ENCODE assay signal across 11 mouse cellular contexts in genomic region chr2:164950501-164950900, GRCm38 (mm10). TPM values are rescaled to one million over a fixed set of nuclear protein-coding genes. Genes with fewer than 3 reads are reported as not detected.
A peak's percentile ranks its signal among the peaks of the same experiment; 100 is the strongest.
DNase-seq lines count a peak whose midpoint lies in the region; ATAC-seq and TF ChIP-seq lines count a peak whose summit lies in the region.
"Had no signal": no experiment of that assay in that cellular context is flagged by ENCODE, and none has a peak within 500 bp of the region (broad histone marks: within the 10 kb centered on the region; RNA-seq: fewer than 3 reads in every experiment).

No protein-coding gene starts in this region.

- no peaks in the 10 kb centered on the region for H3K36me3 ChIP-seq in forebrain, postnatal 0 days (ENCODE audit: insufficient read depth)
- no peaks in the 10 kb centered on the region for H3K36me3 ChIP-seq in forebrain, embryonic 11.5 days (ENCODE audit: control insufficient read depth, insufficient read depth, low read length)
- H3K36me3 ChIP-seq in liver, embryonic 14.5 days (replicated peaks; ENCODE audit: control insufficient read depth, insufficient read depth, low read depth), result no peaks in the 10 kb centered on the region
- H3K36me3 ChIP-seq in liver, embryonic 11.5 days (ENCODE audit: control insufficient read depth, insufficient read depth, low read length), result no peaks in the 10 kb centered on the region
- no peaks in the 10 kb centered on the region for H3K36me3 ChIP-seq in ES-E14 (ENCODE audit: control insufficient read depth, insufficient read depth, low read length, poor library complexity, severe bottlenecking)
- H3K36me3 ChIP-seq in liver, embryonic 16.5 days (ENCODE audit: control insufficient read depth, insufficient read depth), result no peaks in the 10 kb centered on the region
- H3K36me3 ChIP-seq: limb, embryonic 13.5 days; neural tube, embryonic 13.5 days had no signal

- no peak overlapping the region for H3K4me3 ChIP-seq in forebrain, postnatal 0 days (ENCODE audit: low read depth, low read length)
- no peak overlapping the region for H3K4me3 ChIP-seq in forebrain, embryonic 11.5 days (ENCODE audit: low read depth, low read length)
- H3K4me3 ChIP-seq in liver, embryonic 14.5 days (ENCODE audit: insufficient read depth in 1 of 2, low read depth in 2 of 2, low read length in 2 of 2), result no peak overlapping the region
- no peak overlapping the region for H3K4me3 ChIP-seq in liver, embryonic 11.5 days (ENCODE audit: low read depth, low read length)
- peak overlapping the region; percentile 59 to 64 for H3K4me3 ChIP-seq in ES-E14 (ENCODE audit: insufficient read depth in 1 of 2, low read depth in 1 of 2, low read length in 2 of 2, poor library complexity in 1 of 2, severe bottlenecking in 1 of 2)
- H3K4me3 ChIP-seq in liver, embryonic 16.5 days (ENCODE audit: low read depth, low read length), result peak overlapping the region; percentile 1; the same call in 1 of the 2 replicates
- H3K4me3 ChIP-seq: neural tube, embryonic 13.5 days had no signal

- ATAC-seq in forebrain, postnatal 0 days, result no peak
- no peak for ATAC-seq in forebrain, embryonic 11.5 days (replicated peaks; ENCODE audit: low FRiP score)
- ATAC-seq in liver, embryonic 14.5 days (ENCODE audit: insufficient read depth), result no peak
- ATAC-seq in liver, embryonic 11.5 days (replicated peaks; ENCODE audit: low FRiP score), result no peak
- ATAC-seq in liver, embryonic 16.5 days (ENCODE audit: low read depth), result no peak

- H3K4me2 ChIP-seq in forebrain, postnatal 0 days (ENCODE audit: low read depth), result no peak overlapping the region
- no peak overlapping the region for H3K4me2 ChIP-seq in forebrain, embryonic 11.5 days (ENCODE audit: low read depth, low read length, severe bottlenecking)
- H3K4me2 ChIP-seq in liver, embryonic 14.5 days (ENCODE audit: low read depth), result no peak overlapping the region
- H3K4me2 ChIP-seq in liver, embryonic 11.5 days, result no peak overlapping the region
- no peak overlapping the region for H3K4me2 ChIP-seq in liver, embryonic 16.5 days (ENCODE audit: low read depth, low read length)
- H3K4me2 ChIP-seq: neural tube, embryonic 13.5 days had no signal

- WGBS in forebrain, postnatal 0 days, result 29% methylated on average over 13 of the region's 13 CpGs
- 28% methylated on average over 13 of the region's 13 CpGs for WGBS in forebrain, embryonic 11.5 days
- WGBS in liver, embryonic 14.5 days (ENCODE audit: insufficient replicate concordance), result 17% methylated on average over 13 of the region's 13 CpGs
- 23% methylated on average over 13 of the region's 13 CpGs for WGBS in liver, embryonic 11.5 days
- 22% methylated on average over 13 of the region's 13 CpGs for WGBS in liver, embryonic 16.5 days (ENCODE audit: insufficient replicate concordance)

- in situ Hi-C loops in ES-E14 (cut with MboI; ENCODE audit: low sequenced_read_pairs in 2 of 2, unreplicated experiment in 2 of 2), result no loop called here

- H3K9ac ChIP-seq in forebrain, postnatal 0 days, result no peak overlapping the region
- H3K9ac ChIP-seq in forebrain, embryonic 11.5 days (ENCODE audit: low read length), result no peak overlapping the region
- no peak overlapping the region for H3K9ac ChIP-seq in liver, embryonic 14.5 days (replicated peaks)
- no peak overlapping the region for H3K9ac ChIP-seq in liver, embryonic 11.5 days (ENCODE audit: low read depth, low read length)
- peak overlapping the region; percentile 50; the same call in 1 of the 2 replicates for H3K9ac ChIP-seq in ES-E14 (ENCODE audit: insufficient read depth, low read depth, low read length, poor library complexity, severe bottlenecking)
- no peak overlapping the region for H3K9ac ChIP-seq in liver, embryonic 16.5 days (ENCODE audit: low read depth, low read length)
- H3K9ac ChIP-seq: limb, embryonic 13.5 days; neural tube, embryonic 13.5 days had no signal

- TF ChIP-seq CTCF in forebrain, postnatal 0 days (IDR thresholded peaks at IDR 0.05; ENCODE audit: low read depth), result peak; percentile 59
- peak; percentile 73 for TF ChIP-seq CTCF in liver, embryonic 14.5 days (IDR thresholded peaks at IDR 0.05; ENCODE audit: low read depth)

- H3K27ac ChIP-seq in forebrain, postnatal 0 days (ENCODE audit: low read depth, low read length), result no peak overlapping the region
- H3K27ac ChIP-seq in forebrain, embryonic 11.5 days (ENCODE audit: low read depth, low read length), result no peak overlapping the region
- H3K27ac ChIP-seq in liver, embryonic 14.5 days, result no peak overlapping the region
- no peak overlapping the region for H3K27ac ChIP-seq in liver, embryonic 11.5 days (ENCODE audit: low read depth, low read length)
- H3K27ac ChIP-seq in ES-E14 (ENCODE audit: insufficient read depth, low read depth, low read length, poor library complexity, severe bottlenecking), result no peak overlapping the region
- H3K27ac ChIP-seq in liver, embryonic 16.5 days (ENCODE audit: low read length), result no peak overlapping the region
- H3K27ac ChIP-seq: limb, embryonic 13.5 days; neural tube, embryonic 13.5 days had no signal

- peaks cover 3% of the 10 kb centered on the region; the same call in 1 of the 2 replicates for H3K4me1 ChIP-seq in forebrain, postnatal 0 days (ENCODE audit: insufficient read depth)
- peaks cover 6% of the 10 kb centered on the region for H3K4me1 ChIP-seq in forebrain, embryonic 11.5 days (replicated peaks; ENCODE audit: control insufficient read depth, insufficient read depth, low read length)
- H3K4me1 ChIP-seq in liver, embryonic 14.5 days (replicated peaks; ENCODE audit: control insufficient read depth in 2 of 2, insufficient read depth in 2 of 2, low read length in 1 of 2), result no peaks in the 10 kb centered on the region
- 0 out of 2 replicates have a peak, but pooled peaks cover 2% of the 10 kb centered on the region for H3K4me1 ChIP-seq in liver, embryonic 11.5 days (replicated peaks; ENCODE audit: control insufficient read depth, insufficient read depth, low read length)
- H3K4me1 ChIP-seq in ES-E14 (ENCODE audit: control insufficient read depth in 2 of 2, insufficient read depth in 2 of 2, low read length in 2 of 2, poor library complexity in 1 of 2), result peaks cover 2 to 30% of the 10 kb centered on the region in 2 experiments; a peak in 2 of 4 replicates
- H3K4me1 ChIP-seq in liver, embryonic 16.5 days (ENCODE audit: control insufficient read depth, low read depth, low read length), result no peaks in the 10 kb centered on the region; the same call in 1 of the 2 replicates

- DNase-seq in forebrain, postnatal 0 days, result no peak
- no peak for DNase-seq in forebrain, embryonic 11.5 days (ENCODE audit: low spot score)
- DNase-seq in liver, embryonic 14.5 days (ENCODE audit: low read depth in 3 of 3, low spot score in 3 of 3), result no peak
- DNase-seq in liver, embryonic 11.5 days (ENCODE audit: low spot score), result no peak
- DNase-seq in ES-E14 (ENCODE audit: low read depth, low spot score), result no peak
- no peak for DNase-seq in gastrocnemius, postnatal 4 days (ENCODE audit: low spot score in 2 of 2)
- no peak for DNase-seq in thymus, postnatal 14 days
- DNase-seq: kidney, adult 8-10 months had no signal

- H3K27me3 ChIP-seq in forebrain, postnatal 0 days (ENCODE audit: insufficient read depth, low read length), result peaks cover 36% of the 10 kb centered on the region
- peaks cover 58% of the 10 kb centered on the region for H3K27me3 ChIP-seq in forebrain, embryonic 11.5 days (ENCODE audit: control insufficient read depth, insufficient read depth, low read length)
- peaks cover 44% of the 10 kb centered on the region for H3K27me3 ChIP-seq in liver, embryonic 14.5 days (ENCODE audit: control insufficient read depth, insufficient read depth, low read length)
- H3K27me3 ChIP-seq in liver, embryonic 11.5 days (replicated peaks; ENCODE audit: control insufficient read depth, insufficient read depth, low read length), result peaks cover 84% of the 10 kb centered on the region
- peaks cover 49% of the 10 kb centered on the region for H3K27me3 ChIP-seq in liver, embryonic 16.5 days (ENCODE audit: control insufficient read depth, insufficient read depth, low read depth, low read length)

- H3K9me3 ChIP-seq in forebrain, postnatal 0 days (ENCODE audit: low read length), result no peaks in the 10 kb centered on the region
- H3K9me3 ChIP-seq in forebrain, embryonic 11.5 days (ENCODE audit: control insufficient read depth, low read length), result no peaks in the 10 kb centered on the region
- no peaks in the 10 kb centered on the region for H3K9me3 ChIP-seq in liver, embryonic 14.5 days (ENCODE audit: control insufficient read depth, low read length)
- H3K9me3 ChIP-seq in liver, embryonic 11.5 days (ENCODE audit: control insufficient read depth, low read length), result no peaks in the 10 kb centered on the region
- H3K9me3 ChIP-seq in ES-E14 (ENCODE audit: control insufficient read depth, insufficient read depth, low read depth, low read length), result no peaks in the 10 kb centered on the region
- no peaks in the 10 kb centered on the region for H3K9me3 ChIP-seq in liver, embryonic 16.5 days (replicated peaks; ENCODE audit: control insufficient read depth, low read length)
- H3K9me3 ChIP-seq: neural tube, embryonic 13.5 days had no signal

- TF ChIP-seq EP300 in liver, embryonic 14.5 days (IDR thresholded peaks at IDR 0.05; ENCODE audit: low read depth), result no peak

RNA-seq across cellular contexts. Expression of gene Mmp9, which starts 9.9 kb away (rescaled TPM):
- total RNA-seq in forebrain, postnatal 0 days (2014; rRNA removed), result 5.3 and 14.2 TPM in 2 replicates
- 5.3 and 8.3 TPM in 2 replicates for polyA plus RNA-seq in forebrain, postnatal 0 days (2015; fragmentation: Nextera tagmentation; extraction: Ambion mirVana)
- polyA plus RNA-seq in forebrain, embryonic 11.5 days (2014; fragmentation: Nextera tagmentation; extraction: Ambion mirVana), result 0.71 and 1.0 TPM in 2 replicates
- 0.97 and 1.00 TPM in 2 replicates for polyA plus RNA-seq in liver, embryonic 14.5 days (2012; rRNA removed)
- polyA plus RNA-seq in liver, embryonic 14.5 days (2014; fragmentation: Nextera tagmentation; extraction: Ambion mirVana), result 0.76 and 1.2 TPM in 2 replicates
- polyA plus RNA-seq in liver, embryonic 11.5 days (2014; fragmentation: Nextera tagmentation; extraction: Ambion mirVana), result 0.66 and 1.9 TPM in 2 replicates
- total RNA-seq in ES-E14 (2012; rRNA removed), result 5.8 and 7.0 TPM in 2 replicates
- polyA plus RNA-seq in liver, embryonic 16.5 days (2015; fragmentation: Nextera tagmentation; extraction: Ambion mirVana), result 8.9 and 13.0 TPM in 2 replicates
- total RNA-seq in gastrocnemius, postnatal 4 days (2021), result 1 to 10 TPM in 1 of 2 experiments, under 1 TPM in 1; 0.93 to 1.1 TPM

RNA-seq across cellular contexts. Expression of gene Slc12a5, which starts 10.1 kb away (rescaled TPM):
- 83.2 and 139 TPM in 2 replicates for total RNA-seq in forebrain, postnatal 0 days (2014; rRNA removed)
- polyA plus RNA-seq in forebrain, postnatal 0 days (2015; fragmentation: Nextera tagmentation; extraction: Ambion mirVana), result 24.5 and 41.6 TPM in 2 replicates
- 1.6 and 2.6 TPM in 2 replicates for polyA plus RNA-seq in forebrain, embryonic 11.5 days (2014; fragmentation: Nextera tagmentation; extraction: Ambion mirVana)
- polyA plus RNA-seq in liver, embryonic 14.5 days (2012; rRNA removed), result 0.42 and 0.60 TPM in 2 replicates
- polyA plus RNA-seq in liver, embryonic 14.5 days (2014; fragmentation: Nextera tagmentation; extraction: Ambion mirVana), result 0.10 and 0.24 TPM in 2 replicates
- polyA plus RNA-seq in liver, embryonic 11.5 days (2014; fragmentation: Nextera tagmentation; extraction: Ambion mirVana), result 0.55 and 0.70 TPM in 2 replicates
- 1.7 and 2.0 TPM in 2 replicates for total RNA-seq in ES-E14 (2012; rRNA removed)
- 0.13 TPM in 2 replicates for polyA plus RNA-seq in liver, embryonic 16.5 days (2015; fragmentation: Nextera tagmentation; extraction: Ambion mirVana)
- total RNA-seq in gastrocnemius, postnatal 4 days (2021), result under 1 TPM; 0.54 to 0.93 TPM

RNA-seq across cellular contexts. Expression of gene Zfp335, which starts 38.9 kb away (rescaled TPM):
- 20.9 and 26.0 TPM in 2 replicates for total RNA-seq in forebrain, postnatal 0 days (2014; rRNA removed)
- polyA plus RNA-seq in forebrain, postnatal 0 days (2015; fragmentation: Nextera tagmentation; extraction: Ambion mirVana), result 10.0 and 11.2 TPM in 2 replicates
- polyA plus RNA-seq in forebrain, embryonic 11.5 days (2014; fragmentation: Nextera tagmentation; extraction: Ambion mirVana), result 18.0 TPM in 2 replicates
- 8.8 and 10.1 TPM in 2 replicates for polyA plus RNA-seq in liver, embryonic 14.5 days (2012; rRNA removed)
- 4.0 and 5.2 TPM in 2 replicates for polyA plus RNA-seq in liver, embryonic 14.5 days (2014; fragmentation: Nextera tagmentation; extraction: Ambion mirVana)
- 15.0 TPM in 2 replicates for polyA plus RNA-seq in liver, embryonic 11.5 days (2014; fragmentation: Nextera tagmentation; extraction: Ambion mirVana)
- total RNA-seq in ES-E14 (2012; rRNA removed), result 18.5 and 22.4 TPM in 2 replicates
- polyA plus RNA-seq in liver, embryonic 16.5 days (2015; fragmentation: Nextera tagmentation; extraction: Ambion mirVana), result 5.9 and 6.8 TPM in 2 replicates
- 10 to 100 TPM; 11.7 to 14.3 TPM for total RNA-seq in gastrocnemius, postnatal 4 days (2021)

Comparison
In these comparisons a context has a peak if more than half of its experiments do, and no peak if none do; other contexts are left out.
1. H3K4me3 ChIP-seq: peak in ES-E14 (2 of 2) and liver, embryonic 16.5 days (single experiment); none in forebrain, postnatal 0 days (single experiment), forebrain, embryonic 11.5 days (single experiment), liver, embryonic 14.5 days (0 of 2) and liver, embryonic 11.5 days (single experiment).